Mouse (Mus musculus): ENCODE data around the gene Ttll13. TPM values are rescaled to one million over a fixed set of nuclear protein-coding genes. Genes with fewer than 3 reads are reported as not detected.
A peak's percentile ranks its signal among the peaks of the same experiment; 100 is the strongest.

Gene Ttll13
- total and polyA plus RNA-seq, 3 experiments: 0.39 to 0.40 TPM; not detected in 1

- peak overlapping the region; percentile 100 for H3K27ac ChIP-seq (ENCODE audit: control insufficient read depth, low read depth, low read length)
- peak; percentile 90 for DNase-seq (ENCODE audit: low read depth, low spot score)
- no peaks in the 10 kb centered on the region for H3K9me3 ChIP-seq (replicated peaks; ENCODE audit: insufficient read depth, low read length)
- H3K36me3 ChIP-seq (ENCODE audit: control insufficient read depth in 1 of 2, insufficient read depth in 2 of 2, low read length in 2 of 2): peaks cover 1 to 49% of the 10 kb centered on the region in 2 experiments; a peak in 3 of 4 replicates
- peaks cover 48% of the 10 kb centered on the region for H3K79me2 ChIP-seq (ENCODE audit: control insufficient read depth, insufficient read depth, low read length, poor library complexity)
- H3K27me3 ChIP-seq (ENCODE audit: control insufficient read depth in 1 of 2, insufficient read depth in 2 of 2, low read length in 2 of 2): no peaks in the 10 kb centered on the region
- peak overlapping the region; percentile 75 for H3K9ac ChIP-seq (ENCODE audit: control insufficient read depth, low read depth, low read length, poor library complexity, severe bottlenecking)
- peak overlapping the region; percentile 40 to 42 for H3K4me3 ChIP-seq (ENCODE audit: control insufficient read depth in 1 of 2, insufficient read depth in 1 of 2, low read depth in 2 of 2, low read length in 2 of 2)
- H3K4me1 ChIP-seq (ENCODE audit: control insufficient read depth in 1 of 2, insufficient read depth in 2 of 2, low read length in 2 of 2): peaks cover 23 to 60% of the 10 kb centered on the region in 2 experiments
- TF ChIP-seq HCFC1 (IDR thresholded peaks at IDR 0.05; ENCODE audit: low read depth, low read length): peak; percentile 69
- TF ChIP-seq POLR2A (IDR thresholded peaks at IDR 0.05; ENCODE audit: control insufficient read depth in 1 of 2, insufficient read depth in 1 of 2, low read depth in 1 of 2, low read length in 2 of 2, poor library complexity in 1 of 2): peak in 1 of 2 experiments; percentile 45; a peak in 1 of 4 replicates
- TF ChIP-seq MEF2A (IDR thresholded peaks at IDR 0.05; ENCODE audit: extremely low read depth, insufficient replicate concordance, low read depth, low read length, poor library complexity, severe bottlenecking): no peak
- no peak for TF ChIP-seq POLR2AphosphoS2 (IDR thresholded peaks at IDR 0.05; ENCODE audit: low read length)
- 0 out of 2 replicates have a peak, but pooled peaks have one; percentile 70 for TF ChIP-seq CHD1 (IDR thresholded peaks at IDR 0.05; ENCODE audit: low read depth, low read length)
- TF ChIP-seq MAZ (IDR thresholded peaks at IDR 0.05; ENCODE audit: low read depth, low read length): 0 out of 2 replicates have a peak, but pooled peaks have one; percentile 57
- TF ChIP-seq MYB (IDR thresholded peaks at IDR 0.05; ENCODE audit: low read depth, low read length): no peak
- peak; percentile 69 for TF ChIP-seq MAX (IDR thresholded peaks at IDR 0.05; ENCODE audit: low read length)
- TF ChIP-seq CHD2 (IDR thresholded peaks at IDR 0.05; ENCODE audit: low read length): 0 out of 2 replicates have a peak, but pooled peaks have one; percentile 13
- no peak for TF ChIP-seq E2F4 (IDR thresholded peaks at IDR 0.05; ENCODE audit: borderline replicate concordance, low read depth, low read length)
- no peak for TF ChIP-seq USF1 (IDR thresholded peaks at IDR 0.05; ENCODE audit: low read depth, low read length)
- TF ChIP-seq MYC (IDR thresholded peaks at IDR 0.05; ENCODE audit: low read depth, low read length): peak; percentile 90
- TF ChIP-seq GABPA (IDR thresholded peaks at IDR 0.05; ENCODE audit: low read depth, low read length): no peak
- peak; percentile 82 for TF ChIP-seq ETS1 (IDR thresholded peaks at IDR 0.05; ENCODE audit: low read depth, low read length)
- peak; percentile 53; the same call in 1 of the 2 replicates for TF ChIP-seq ELF1 (IDR thresholded peaks at IDR 0.05; ENCODE audit: low read depth, low read length)
- TF ChIP-seq ZKSCAN1 (IDR thresholded peaks at IDR 0.05; ENCODE audit: low read depth, low read length): no peak
- TF ChIP-seq SIN3A (IDR thresholded peaks at IDR 0.05; ENCODE audit: low read length): no peak; the same call in 1 of the 2 replicates
- no peak for TF ChIP-seq GATA1 (IDR thresholded peaks at IDR 0.05; ENCODE audit: low read depth, low read length)
- TF ChIP-seq NELFE (IDR thresholded peaks at IDR 0.05; ENCODE audit: low read depth, low read length): peak; percentile 58
- TF ChIP-seq POLR2AphosphoS5 (IDR thresholded peaks at IDR 0.05; ENCODE audit: borderline replicate concordance, low read depth, low read length): no peak
- peak; percentile 74 to 79 for TF ChIP-seq EP300 (IDR thresholded peaks at IDR 0.05; ENCODE audit: low read depth in 1 of 2, low read length in 2 of 2)
- no peak for TF ChIP-seq MAFK (IDR thresholded peaks at IDR 0.05; ENCODE audit: borderline replicate concordance, low read depth, low read length)
- TF ChIP-seq JUND (IDR thresholded peaks at IDR 0.05; ENCODE audit: low read depth, low read length): no peak
- no peak for TF ChIP-seq CTCF (IDR thresholded peaks at IDR 0.05 in 2 of 3, conservative IDR thresholded peaks at IDR 0.05 in 1 of 3; ENCODE audit: control insufficient read depth in 1 of 3, insufficient read depth in 1 of 3, low read depth in 2 of 3, low read length in 3 of 3, poor library complexity in 1 of 3, severe bottlenecking in 1 of 3)
- TF ChIP-seq BHLHE40 (IDR thresholded peaks at IDR 0.05; ENCODE audit: borderline replicate concordance, low read depth, low read length): no peak
- peak; percentile 69 for TF ChIP-seq RCOR1 (IDR thresholded peaks at IDR 0.05; ENCODE audit: low read depth, low read length)
- peak; percentile 50; the same call in 1 of the 2 replicates for TF ChIP-seq ZMIZ1 (IDR thresholded peaks at IDR 0.05; ENCODE audit: low read depth, low read length)
- no peak for TF ChIP-seq TAL1 (IDR thresholded peaks at IDR 0.05; ENCODE audit: low read length)
- TF ChIP-seq TCF12 (IDR thresholded peaks at IDR 0.05; ENCODE audit: low read depth, low read length): peak; percentile 62
- no peak; the same call in 1 of the 2 replicates for TF ChIP-seq RAD21 (IDR thresholded peaks at IDR 0.05; ENCODE audit: low read depth, low read length)
- TF ChIP-seq MXI1 (IDR thresholded peaks at IDR 0.05; ENCODE audit: low read depth, low read length): peak; percentile 60
- peak; percentile 68 for TF ChIP-seq TBP (IDR thresholded peaks at IDR 0.05; ENCODE audit: low read depth, low read length)
- TF ChIP-seq NRF1 (IDR thresholded peaks at IDR 0.05; ENCODE audit: insufficient read depth, low read depth, low read length, poor library complexity, severe bottlenecking): no peak
- TF ChIP-seq ZNF384 (IDR thresholded peaks at IDR 0.05; ENCODE audit: low read depth, low read length): peak; percentile 97
- no peak for TF ChIP-seq UBTF (IDR thresholded peaks at IDR 0.05; ENCODE audit: borderline replicate concordance, insufficient read depth, low read depth, low read length)
- no peak for TF ChIP-seq KAT2A (conservative IDR thresholded peaks at IDR 0.05; ENCODE audit: low read depth, low read length)
- no peak for TF ChIP-seq USF2 (IDR thresholded peaks at IDR 0.05; ENCODE audit: borderline replicate concordance in 1 of 2, insufficient read depth in 1 of 2, low read depth in 1 of 2, low read length in 2 of 2)
These were observed 36.5 kb upstream of the Ttll13 start for GRCm38 (mm10) chr7:80209669-80210068.

Data from MEL (cell line).